21 mouse cellular contexts compared by ENCODE assay signal in genomic region chr13:23708041-23708440, GRCm38 (mm10). TPM values are rescaled to one million over a fixed set of nuclear protein-coding genes. Genes with fewer than 3 reads are reported as not detected.
"Had no signal": no experiment of that assay in that cellular context is flagged by ENCODE, and none has a peak within 500 bp of the region (broad histone marks: within the 10 kb centered on the region; RNA-seq: fewer than 3 reads in every experiment).

No protein-coding gene starts in this region.

- H3K4me1 ChIP-seq: stomach, embryonic 15.5 days had no signal

- H3K27ac ChIP-seq: kidney, postnatal 0 days; limb, embryonic 15.5 days; lung, embryonic 15.5 days; macrophage; midbrain, embryonic 12.5 days; stomach, embryonic 15.5 days had no signal

- DNase-seq: kidney, adult 9 months; layer of hippocampus, adult 9-11 months; layer of hippocampus, postnatal 36 days; lung, postnatal 14 days; right cerebral cortex, postnatal 14 days; thymus, adult 2 months; thymus, postnatal 25 days had no signal

- H3K36me3 ChIP-seq: limb, embryonic 15.5 days; lung, embryonic 15.5 days; midbrain, embryonic 12.5 days; stomach, embryonic 15.5 days had no signal

- H3K4me2 ChIP-seq: limb, embryonic 15.5 days; lung, embryonic 15.5 days; midbrain, embryonic 12.5 days; stomach, embryonic 15.5 days had no signal

- H3K9me3 ChIP-seq: limb, embryonic 15.5 days; lung, embryonic 15.5 days; megakaryocyte, embryonic 14.5 days; midbrain, embryonic 12.5 days; stomach, embryonic 15.5 days had no signal

- H3K27me3 ChIP-seq: limb, embryonic 15.5 days; lung, embryonic 15.5 days; stomach, embryonic 15.5 days had no signal

- H3K4me3 ChIP-seq: limb, embryonic 15.5 days; lung, embryonic 15.5 days; megakaryocyte, embryonic 14.5 days; midbrain, embryonic 12.5 days; stomach, embryonic 15.5 days had no signal

- H3K9ac ChIP-seq: limb, embryonic 15.5 days; lung, embryonic 15.5 days; midbrain, embryonic 12.5 days; stomach, embryonic 15.5 days had no signal

RNA-seq across cellular contexts. Expression of gene Hist1h1t, which starts 12.4 kb away (rescaled TPM):
- total RNA-seq: layer of hippocampus, adult 18-20 months; layer of hippocampus, postnatal 36 days; left cerebral cortex, postnatal 25 days had no signal
- polyA plus RNA-seq: kidney, postnatal 0 days; limb, embryonic 15.5 days; liver, embryonic 16.5 days; macrophage; midbrain, embryonic 12.5 days; midbrain, postnatal 0 days; neural tube, embryonic 14.5 days; spleen, adult 2 months; urinary bladder, adult 2 months had no signal
